Mouse (Mus musculus) left cerebral cortex, adult 2 months (tissue): ENCODE data around the gene Tpk1. TPM values are rescaled to one million over a fixed set of nuclear protein-coding genes. Genes with fewer than 3 reads are reported as not detected.

Source experiments
- DNase-seq, 2 experiments: peaks; one replicate each; pipeline ENCODE4 v3.0.0; 2021 to 2022; ENCODE audit warnings: low spot score in 2 of 2, mixed read lengths in 1 of 2; ENCODE audit errors: extremely low spot score in 1 of 2
- H3K27ac ChIP-seq: fragments of 200-600 bp; 2 replicates; pipeline ENCODE4 v1.8.1; 2022
- H3K4me3 ChIP-seq: fragments of 200-600 bp; 2 replicates; pipeline ENCODE4 v1.8.1; 2022
- CTCF ChIP-seq: fragments of 200-600 bp; IDR thresholded peaks from 2 replicates; pipeline ENCODE4 v1.8.1; 2022; ENCODE audit warnings: antibody characterized with exemption, mild to moderate bottlenecking, moderate library complexity
- intact Hi-C: fragments of 180-260 bp; cut with DNase I; formaldehyde crosslinking; loops from one replicate; pipeline ENCODE4 v1.15.1; 2025
- total RNA-seq, 2 experiments: library from RNA; stranded (reverse); gene quantifications; 2 replicates each; pipeline ENCODE4 v1.2.3; 2021

The Tpk1 gene
- total RNA-seq, 2 experiments from 2014 or later = 3.2 to 3.9 TPM

DNA sequence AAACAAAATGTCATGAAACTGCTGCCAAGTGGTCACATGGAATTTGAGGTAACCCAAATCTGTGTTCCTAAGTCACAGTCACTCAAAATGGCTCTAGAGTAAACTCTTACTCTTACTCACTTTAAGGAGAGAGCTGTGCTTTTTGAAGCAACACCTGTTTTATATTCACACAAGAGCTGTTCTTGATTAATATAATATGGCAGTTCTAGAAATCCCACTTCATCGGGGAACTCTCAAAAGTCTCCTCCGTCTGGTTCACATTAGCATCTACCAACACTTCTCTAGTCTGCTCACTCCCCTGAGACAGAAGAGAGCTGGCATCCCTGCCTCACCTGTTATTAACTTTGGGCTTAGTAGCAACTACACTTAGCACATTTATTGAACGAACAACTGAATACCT lies 305.9 kb downstream of the Tpk1 start:
- no peak for DNase-seq
- intact Hi-C loops = no loop called here
- no peak for TF ChIP-seq CTCF
- H3K27ac ChIP-seq = no peak overlapping the region
- H3K4me3 ChIP-seq = no peak overlapping the region

DNA sequence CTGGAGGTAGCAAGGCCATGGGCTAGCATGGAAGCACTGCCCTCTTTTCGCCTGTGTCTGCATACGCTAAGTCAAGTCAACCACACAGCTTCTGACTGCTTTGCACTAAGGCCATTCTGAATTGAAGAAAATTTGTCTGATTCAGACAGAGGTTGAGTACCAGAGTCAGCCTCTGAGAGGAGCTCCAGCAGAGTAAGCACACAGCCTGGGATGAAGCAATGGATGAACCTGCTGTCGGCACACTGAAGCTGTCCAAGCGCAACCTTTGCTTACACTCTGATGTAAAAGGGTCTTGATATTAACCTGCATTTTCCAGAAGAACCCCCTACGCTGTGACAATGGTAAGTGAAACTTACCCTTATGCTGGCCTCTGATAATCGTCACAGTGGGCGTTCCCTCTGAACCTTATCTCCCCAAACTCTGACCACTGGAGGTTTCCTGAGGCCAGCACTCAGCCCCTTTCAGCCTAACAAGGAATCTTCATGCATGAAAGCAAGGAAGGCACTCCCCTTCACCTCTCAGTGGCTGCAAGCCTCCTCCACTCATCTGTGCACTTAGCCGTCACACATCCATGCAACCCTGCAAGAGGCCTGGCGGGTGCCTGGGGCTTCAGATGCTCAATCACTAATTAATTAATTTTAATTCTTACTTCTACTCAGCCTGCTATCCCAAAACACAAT lies 311.4 kb downstream of the Tpk1 start:
- no peak for DNase-seq
- intact Hi-C loops = no loop called here
- no peak overlapping the region for H3K27ac ChIP-seq
- no peak; the same call in 1 of the 2 replicates for TF ChIP-seq CTCF
- no peak overlapping the region for H3K4me3 ChIP-seq

DNA sequence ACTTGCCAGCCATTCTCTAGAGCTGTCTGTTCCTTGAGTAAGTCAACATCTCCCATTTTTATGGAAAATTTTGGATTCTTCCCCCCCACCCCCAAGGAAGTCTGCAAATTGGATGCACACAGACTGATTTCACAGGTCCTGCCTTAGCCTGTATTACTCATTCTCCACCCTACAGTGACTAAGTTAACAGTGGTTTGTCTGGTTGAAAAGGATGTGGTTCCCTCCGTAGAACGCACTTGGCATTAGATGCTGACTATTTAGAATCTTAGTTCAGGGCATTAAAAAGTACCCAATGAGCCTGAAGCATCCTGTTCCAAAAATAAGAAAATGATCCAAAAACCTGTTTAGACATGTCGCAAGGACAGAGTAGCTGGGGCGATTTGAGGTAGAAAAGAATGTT lies 312.6 kb downstream of the Tpk1 start:
- no peak overlapping the region for H3K27ac ChIP-seq
- no peak overlapping the region for H3K4me3 ChIP-seq
- intact Hi-C loops = no loop called here
- TF ChIP-seq CTCF = no peak
- DNase-seq = no peak

DNA sequence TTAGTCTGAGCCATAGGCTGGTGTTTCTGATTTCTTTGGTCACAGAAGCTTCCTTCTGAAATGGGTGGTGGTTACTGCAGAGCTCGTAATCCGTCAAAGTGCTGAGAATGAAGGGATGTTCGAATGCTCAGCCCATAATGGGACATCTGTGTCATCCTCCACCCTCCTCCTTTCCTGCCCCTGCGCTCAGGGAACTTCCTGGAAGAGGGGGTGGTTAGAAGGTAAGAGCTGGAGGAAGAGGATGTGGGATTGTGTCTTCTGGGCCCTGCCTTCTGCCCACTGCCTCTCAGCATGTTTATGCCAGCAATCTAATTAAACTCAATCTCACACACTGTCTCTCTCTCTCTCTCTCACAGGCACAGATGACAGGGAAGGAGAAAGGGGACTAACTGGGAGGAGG lies 317.0 kb downstream of the Tpk1 start:
- H3K27ac ChIP-seq = no peak overlapping the region
- DNase-seq = no peak
- no peak overlapping the region for H3K4me3 ChIP-seq
- TF ChIP-seq CTCF = no peak
- intact Hi-C loops = no loop called here

DNA sequence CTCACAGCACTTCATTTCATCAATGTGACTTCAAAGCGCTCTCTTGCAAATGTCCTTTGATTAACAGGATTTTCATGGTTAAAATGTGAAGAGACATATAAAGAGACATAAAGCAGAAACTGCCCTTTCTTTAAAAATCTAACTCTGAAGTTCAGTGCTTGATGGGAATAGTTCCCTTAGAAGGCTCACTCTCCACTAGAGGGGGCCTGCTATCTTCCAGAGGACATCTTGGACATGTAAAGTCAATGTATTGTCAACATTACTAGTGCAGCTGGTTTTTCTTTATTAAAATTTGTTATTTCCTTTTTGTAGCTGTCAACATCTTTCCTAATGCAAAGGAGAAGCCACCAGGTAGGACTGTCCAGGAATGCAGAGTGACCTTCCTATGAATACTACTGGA lies 318.4 kb downstream of the Tpk1 start:
- peak; percentile 49 for TF ChIP-seq CTCF
- intact Hi-C loops = no loop called here
- Histone ChIP-seq H3K4me3 (no peak overlapping the region), H3K27ac (no peak overlapping the region)
- no peak for DNase-seq

DNA sequence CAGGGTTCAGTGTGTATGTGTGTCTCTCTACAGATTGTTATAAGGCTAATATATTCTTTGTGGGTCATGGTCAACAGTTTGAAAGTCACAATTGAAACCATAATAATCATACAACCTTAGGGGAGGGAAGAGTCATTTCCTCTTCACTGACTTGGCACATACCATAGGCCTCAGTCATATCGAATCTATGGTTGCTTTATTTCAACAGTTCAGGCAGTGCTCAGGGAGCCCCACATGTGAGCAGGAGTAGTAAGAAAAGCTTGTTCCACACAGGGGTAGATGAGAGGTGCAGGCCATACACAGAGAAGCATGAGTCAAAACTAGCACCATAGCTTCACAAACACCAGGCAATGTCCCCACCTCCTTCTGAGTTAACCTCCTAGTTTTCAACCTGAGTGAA lies 323.1 kb downstream of the Tpk1 start:
- H3K27ac ChIP-seq = no peak overlapping the region
- intact Hi-C loops = no loop called here
- no peak overlapping the region for H3K4me3 ChIP-seq
- no peak for TF ChIP-seq CTCF
- DNase-seq = no peak

DNA sequence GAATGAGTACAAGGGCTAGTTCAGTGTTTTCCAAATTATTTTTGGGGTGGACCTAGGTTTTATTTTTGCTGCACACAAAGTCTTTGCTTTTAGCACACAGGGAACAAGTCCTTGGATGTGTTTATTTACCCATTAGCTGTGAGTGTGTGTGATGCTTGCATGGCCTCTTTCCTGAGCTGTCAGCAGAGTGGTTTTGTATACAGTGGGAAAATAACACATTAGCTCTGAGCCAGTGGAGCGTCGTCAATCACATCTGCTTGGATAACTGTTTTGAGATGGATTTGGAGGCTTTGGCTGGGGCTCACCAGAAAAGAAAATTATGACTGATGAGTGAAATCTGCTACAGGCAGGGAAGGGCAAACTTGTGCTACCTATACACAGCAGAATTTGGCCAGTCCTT lies 323.7 kb downstream of the Tpk1 start:
- no peak for DNase-seq
- H3K4me3 ChIP-seq = no peak overlapping the region
- no peak overlapping the region for H3K27ac ChIP-seq
- no peak for TF ChIP-seq CTCF
- intact Hi-C loops = no loop called here

DNA sequence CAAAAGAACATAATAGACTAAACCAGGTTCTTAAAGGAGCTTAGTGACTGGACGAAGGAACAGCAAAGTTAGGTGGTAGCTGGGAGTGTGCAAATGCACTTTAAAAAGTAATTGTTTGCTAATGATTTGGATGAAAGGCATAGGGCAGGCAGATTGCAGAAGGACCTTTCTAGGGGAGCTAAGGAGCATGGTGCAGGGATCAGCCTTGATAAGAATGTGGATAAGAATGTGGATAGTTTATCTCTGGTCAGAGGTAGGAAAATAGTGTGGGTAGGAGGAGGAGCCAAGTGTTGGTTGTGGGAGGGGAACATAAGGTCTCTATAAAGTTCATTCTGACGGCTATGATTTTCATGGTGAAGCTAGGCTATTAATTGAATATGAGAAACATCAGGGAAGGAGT lies 327.3 kb downstream of the Tpk1 start:
- intact Hi-C loops = loop anchor here (10.0 kb wide), 1 partner anchor 84 kb away; no protein-coding TSS in a partner anchor
- no peak for DNase-seq
- Histone ChIP-seq H3K4me3 (no peak overlapping the region), H3K27ac (no peak overlapping the region)
- no peak for TF ChIP-seq CTCF

DNA sequence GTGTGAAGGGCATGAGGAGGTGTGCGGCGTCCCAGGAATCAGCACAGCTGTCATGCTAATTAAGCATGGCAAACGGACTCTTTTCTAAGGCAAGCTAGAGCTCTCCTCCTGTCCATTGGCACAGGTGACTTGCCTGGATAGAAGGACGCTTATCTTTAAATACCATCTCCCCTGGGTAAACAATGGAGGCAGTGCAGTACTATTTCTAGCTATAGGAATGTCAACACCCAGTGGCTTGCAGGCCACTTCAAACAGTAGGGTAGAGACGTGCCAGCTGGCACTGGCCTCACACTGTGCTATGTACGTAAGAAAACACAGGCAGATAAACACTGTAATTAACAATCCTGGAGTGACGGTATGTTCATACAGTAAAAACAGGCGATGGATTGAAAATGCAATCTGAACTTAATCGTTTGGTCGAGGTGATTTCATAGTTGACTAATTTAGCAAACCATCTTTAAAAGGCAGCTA lies 328.6 kb downstream of the Tpk1 start:
- Histone ChIP-seq H3K4me3 (no peak overlapping the region), H3K27ac (no peak overlapping the region)
- TF ChIP-seq CTCF = no peak
- DNase-seq = no peak
- intact Hi-C loops = loop anchor here (10.0 kb wide), 1 partner anchor 83 kb away; no protein-coding TSS in a partner anchor

DNA sequence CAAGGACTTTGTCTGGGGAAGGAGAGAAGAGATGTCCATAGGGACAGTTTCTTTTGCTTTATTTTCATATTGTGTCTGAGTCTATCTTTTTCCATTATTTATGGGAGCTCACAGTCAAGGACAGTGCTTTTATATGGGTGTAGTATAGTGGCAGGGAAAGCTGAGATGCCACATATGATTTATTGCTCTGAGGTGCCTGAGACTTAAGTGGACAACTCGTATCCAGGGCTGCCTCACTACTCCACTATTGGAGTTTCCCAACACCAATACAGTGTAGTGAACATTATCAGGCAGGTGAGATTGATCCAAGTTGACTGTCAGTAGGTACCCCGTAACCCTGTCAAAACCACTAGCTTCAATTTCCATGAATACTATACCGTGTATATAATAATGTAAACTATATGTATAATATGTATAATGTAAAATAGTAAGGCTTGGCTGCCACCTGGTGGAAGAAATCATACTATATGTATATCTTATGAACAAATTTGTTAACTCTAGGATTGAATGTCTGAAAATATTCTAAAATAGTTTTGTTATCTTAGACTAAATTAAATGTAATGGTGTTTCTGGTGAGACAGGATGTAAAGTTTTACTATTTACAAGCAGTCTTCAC lies 330.4 kb downstream of the Tpk1 start:
- Histone ChIP-seq H3K27ac (no peak overlapping the region), H3K4me3 (no peak overlapping the region)
- no peak for DNase-seq
- peak; percentile 50 for TF ChIP-seq CTCF
- intact Hi-C loops = loop anchor here (10.0 kb wide), 1 partner anchor 81 kb away; no protein-coding TSS in a partner anchor

DNA sequence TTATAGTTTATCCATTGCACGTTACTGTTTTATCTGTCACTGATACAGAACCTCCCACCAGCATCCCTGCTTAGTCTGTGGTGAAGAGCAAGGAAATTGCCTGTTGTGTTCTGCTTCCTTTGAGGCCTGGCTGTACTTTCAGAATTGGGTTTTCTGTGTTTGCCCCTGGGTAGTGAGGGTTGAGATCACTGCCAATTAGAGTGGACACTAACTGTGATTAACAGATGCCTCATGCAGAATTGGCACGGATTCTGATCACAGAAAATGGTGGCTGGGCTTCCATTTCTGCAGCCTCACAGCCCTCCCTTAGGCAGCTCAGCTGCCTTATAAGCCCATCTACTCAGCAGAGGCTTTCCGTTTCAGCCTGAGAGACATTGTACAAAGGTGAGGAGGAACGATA lies 332.6 kb downstream of the Tpk1 start:
- DNase-seq = no peak
- no peak for TF ChIP-seq CTCF
- Histone ChIP-seq H3K4me3 (no peak overlapping the region), H3K27ac (no peak overlapping the region)
- intact Hi-C loops = loop anchor here (5.0 to 10.0 kb wide), 2 partner anchors 79 to 311 kb away; no protein-coding TSS in a partner anchor

DNA sequence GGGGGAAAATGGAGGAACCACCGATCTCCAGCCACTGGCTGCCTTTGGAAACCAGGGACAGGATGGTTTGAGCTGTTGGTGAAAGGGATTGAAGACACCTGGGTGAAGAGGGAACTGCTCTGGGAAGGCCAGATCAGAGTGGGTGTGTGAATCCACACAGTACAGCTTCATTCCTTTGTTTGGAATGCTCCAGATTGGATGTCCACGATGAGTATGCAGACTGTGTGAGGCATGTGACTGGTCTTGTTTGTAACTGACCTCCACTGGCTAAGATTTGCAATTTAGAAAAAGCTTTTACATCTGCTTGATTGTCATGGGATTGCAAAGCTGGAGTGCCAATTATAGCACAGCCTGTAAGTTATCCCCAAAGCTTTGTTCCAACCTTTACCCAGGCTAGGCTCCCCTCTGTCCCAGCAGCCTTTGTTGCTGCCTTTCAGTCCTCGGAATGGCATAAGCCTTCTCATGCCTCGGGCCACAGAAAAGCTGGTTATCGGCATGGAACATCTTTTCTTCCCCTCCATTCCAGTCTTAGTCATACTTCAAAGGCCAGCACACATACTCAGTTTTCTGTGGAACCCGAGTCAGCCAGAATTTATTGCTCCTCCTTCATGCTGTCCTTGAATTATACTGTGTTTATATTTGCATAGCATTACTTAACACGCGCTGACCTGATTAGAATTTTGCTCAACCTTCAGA lies 353.0 kb downstream of the Tpk1 start:
- Histone ChIP-seq H3K27ac (no peak overlapping the region), H3K4me3 (no peak overlapping the region)
- TF ChIP-seq CTCF = no peak
- no peak for DNase-seq
- intact Hi-C loops = no loop called here
